Mouse (Mus musculus) c-Kit-negative CD71-positive TER-119-positive erythroid progenitor cells, embryonic 14.5 days (primary cell): ENCODE measurements around the gene Kel.

Experiments used
- DNase-seq: peaks from one replicate; pipeline ENCODE4 v3.0.0-alpha.2; 2013; ENCODE audit warnings: low read depth, low spot score

Gene Kel

DNA sequence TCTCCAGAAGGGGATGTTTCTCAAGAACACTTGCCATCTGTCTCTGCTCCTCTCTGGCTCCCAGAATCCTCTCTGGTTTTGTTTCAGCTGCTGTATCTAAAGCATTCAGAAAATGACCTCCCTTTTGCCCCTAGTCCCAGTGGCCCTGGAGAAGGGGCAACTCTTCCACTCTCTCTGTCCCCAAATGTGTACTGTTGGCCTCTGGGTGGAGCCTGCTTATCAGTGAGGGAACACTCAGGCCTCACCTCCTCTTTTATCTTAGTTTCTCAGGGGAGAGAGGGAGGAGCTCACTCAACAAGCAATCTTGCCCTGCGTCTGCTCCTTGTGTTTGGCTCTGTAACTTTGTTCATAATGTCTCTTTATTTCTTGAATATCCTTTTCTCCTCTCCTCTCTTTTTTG, at the start of gene Kel:
Kel (minus strand) TSS at position 217 of the 400 bp plus-strand sequence.
- DNase-seq: peak; percentile 90

DNA sequence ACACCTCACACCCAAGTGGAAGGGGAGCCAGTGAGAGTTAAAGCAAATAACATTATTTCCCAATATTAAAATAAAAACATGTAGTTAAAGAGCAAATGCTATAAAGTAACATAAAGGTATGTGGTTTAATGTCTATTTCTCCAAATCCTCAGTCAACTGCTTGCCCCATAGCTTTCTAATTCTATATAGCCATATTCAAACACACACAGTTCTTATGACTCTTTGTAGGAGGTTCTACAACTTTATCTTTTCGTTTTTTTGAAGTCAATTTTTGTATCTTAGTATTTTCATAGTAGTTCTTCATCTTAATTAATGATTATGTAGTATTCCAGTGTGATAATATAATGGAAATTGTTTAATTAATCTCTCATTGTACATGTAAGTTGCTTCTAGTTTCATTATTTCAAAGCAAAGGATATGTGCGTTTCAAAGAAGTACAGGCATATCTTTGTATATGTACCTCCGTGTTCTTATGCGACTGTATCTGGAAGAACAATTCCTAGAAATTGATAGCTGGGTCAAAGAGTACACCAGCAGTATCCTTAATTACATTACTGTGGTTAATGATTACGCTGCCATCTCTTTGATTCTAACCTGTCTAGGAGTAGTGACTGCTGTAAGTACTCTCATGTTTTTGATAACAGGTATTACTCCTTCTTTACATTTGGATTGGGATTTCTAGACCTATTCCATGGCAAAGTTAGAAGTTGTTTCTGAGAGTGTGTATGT, 40.7 kb upstream of the Kel start:
- no peak for DNase-seq

DNA sequence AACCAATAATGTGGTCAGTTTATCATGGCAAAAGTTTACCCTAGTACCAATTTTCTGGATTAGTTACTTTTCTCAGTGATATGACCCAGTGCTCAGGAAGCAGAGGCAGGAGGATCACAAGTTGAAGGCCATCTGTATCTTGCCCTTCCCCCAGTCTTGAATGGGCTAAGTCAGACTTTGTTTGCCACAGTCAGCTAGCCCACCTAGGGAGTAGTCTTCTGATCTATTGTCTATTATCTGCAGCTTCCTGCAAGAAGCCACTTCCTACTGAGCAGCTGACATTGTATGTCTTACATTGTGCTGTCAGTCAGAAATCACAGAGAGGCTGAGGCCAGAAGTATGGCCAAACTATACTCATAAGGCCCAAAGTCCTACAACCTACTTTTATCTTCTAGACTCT, 37.0 kb upstream of the Kel start:
- no peak for DNase-seq

DNA sequence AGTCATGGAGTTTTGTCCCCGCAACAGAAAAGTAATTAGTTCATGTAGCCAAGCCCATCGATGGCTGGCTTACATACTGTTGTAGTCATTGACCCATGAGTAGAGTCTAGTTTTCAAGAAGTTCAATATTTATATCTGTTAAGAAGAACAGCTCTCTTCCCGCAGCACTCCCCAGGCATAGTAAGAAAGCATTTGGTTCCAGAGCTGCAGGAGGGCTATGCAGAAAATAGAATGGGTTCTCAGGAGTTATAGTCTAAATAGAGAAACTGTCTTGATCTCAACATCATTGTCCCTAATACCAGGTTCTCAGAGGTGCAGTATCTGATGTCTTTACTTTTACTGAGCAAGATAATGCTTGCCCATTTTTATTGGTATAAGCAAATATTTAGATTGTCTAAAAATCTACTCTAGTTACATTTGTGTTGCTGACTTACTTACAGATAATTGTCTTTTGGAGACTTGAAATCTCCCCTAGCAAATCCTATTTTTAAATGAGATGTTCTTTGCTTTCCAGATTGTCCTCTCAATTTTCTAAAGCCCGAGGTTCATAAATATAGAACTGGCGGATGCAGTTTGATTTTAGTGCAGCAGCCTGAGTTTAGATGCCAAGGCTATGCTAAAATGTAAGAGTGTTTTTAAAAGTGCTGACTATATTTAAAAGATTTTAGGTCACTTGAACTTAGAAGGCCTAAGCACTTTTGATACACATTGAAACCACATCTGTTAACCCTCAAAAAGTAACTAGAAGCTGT, 30.8 kb upstream of the Kel start:
- DNase-seq: no peak

DNA sequence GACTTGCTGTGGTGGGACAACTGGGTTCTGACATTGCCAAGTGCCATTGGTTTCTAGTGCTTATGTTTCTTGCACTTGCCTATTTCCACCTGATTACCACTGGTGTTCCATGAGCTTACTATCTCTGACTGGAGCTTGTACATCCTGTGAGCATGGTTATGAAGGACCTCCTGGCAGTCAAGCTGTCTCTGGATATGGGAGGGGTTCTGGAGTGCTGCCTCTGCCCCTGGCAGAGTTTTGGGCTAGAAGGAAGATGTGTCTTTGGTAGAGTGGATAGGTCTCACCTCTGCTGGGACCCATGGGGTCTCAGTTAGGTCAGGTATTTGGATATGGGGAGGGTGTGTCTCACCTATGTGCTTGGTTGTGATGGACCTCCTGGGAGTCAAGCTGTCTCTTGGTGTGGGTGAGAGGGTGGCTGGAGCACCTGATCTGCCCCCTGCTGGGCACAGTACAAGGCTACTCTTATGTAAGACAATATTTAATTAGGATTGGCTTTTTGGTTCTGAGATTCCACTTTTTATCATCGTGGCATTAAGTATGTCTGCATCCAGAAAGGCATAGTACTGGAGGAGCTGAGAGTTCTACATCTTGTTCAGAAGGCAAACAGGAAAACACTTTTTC, 24.0 kb upstream of the Kel start:
- peak; percentile 47 for DNase-seq

DNA sequence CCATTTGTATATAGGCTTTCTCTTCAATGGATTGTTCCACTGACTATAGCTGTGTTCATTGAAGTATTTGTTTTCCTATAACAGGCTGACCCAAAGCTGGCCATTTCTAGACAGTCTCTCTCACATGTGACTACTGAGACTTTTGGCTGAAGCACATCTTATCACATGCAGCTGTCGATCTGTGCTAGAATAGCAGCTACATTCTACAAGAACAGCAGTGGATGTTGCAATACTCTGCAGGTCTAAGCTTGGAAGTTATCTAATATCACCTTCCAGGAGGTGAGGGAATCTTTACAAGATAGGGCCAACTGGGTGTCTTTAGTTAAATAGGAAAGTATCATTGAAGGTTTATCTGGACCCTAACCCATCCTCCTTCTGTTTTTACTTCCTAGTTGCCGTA, 17.3 kb upstream of the Kel start:
- no peak for DNase-seq

DNA sequence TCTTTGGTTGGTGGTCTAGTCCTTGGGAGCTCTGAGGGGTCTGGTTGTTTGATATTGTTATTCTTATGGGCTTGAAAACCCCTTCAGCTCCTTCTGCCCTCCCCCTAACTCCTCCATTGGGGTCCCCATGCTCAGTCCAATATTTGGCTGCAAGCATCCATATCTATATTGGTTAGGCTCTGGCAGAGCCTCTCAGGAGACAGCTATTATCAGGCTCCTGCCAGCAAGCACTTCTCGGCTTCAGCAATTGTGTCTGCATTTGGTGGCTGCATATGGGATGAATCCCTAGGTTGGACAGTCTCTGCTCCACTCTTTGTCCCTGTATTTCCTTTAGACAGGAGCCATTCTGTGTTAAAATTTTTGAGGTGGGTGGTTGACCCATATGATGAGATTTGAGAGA, 6.1 kb upstream of the Kel start:
- no peak for DNase-seq

DNA sequence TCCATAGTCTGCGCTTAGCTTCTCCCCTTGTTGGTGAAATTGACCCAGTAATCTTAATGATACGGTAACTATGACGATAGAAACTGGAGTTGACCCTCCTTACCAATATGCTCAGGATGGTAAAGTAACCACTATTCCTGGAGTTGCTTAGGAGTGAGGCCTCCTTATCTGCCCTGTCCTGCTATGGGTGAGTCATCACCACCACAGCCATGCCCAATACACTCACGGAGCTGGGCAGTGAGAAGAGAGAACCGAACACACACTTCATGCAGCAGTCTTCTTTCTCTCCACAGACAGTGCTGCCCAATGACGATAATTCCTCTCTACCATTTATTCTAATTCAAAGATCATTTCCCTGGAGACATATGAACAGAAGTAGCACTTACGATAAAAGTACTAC, 2.1 kb upstream of the Kel start:
- peak; percentile 81 for DNase-seq

DNA sequence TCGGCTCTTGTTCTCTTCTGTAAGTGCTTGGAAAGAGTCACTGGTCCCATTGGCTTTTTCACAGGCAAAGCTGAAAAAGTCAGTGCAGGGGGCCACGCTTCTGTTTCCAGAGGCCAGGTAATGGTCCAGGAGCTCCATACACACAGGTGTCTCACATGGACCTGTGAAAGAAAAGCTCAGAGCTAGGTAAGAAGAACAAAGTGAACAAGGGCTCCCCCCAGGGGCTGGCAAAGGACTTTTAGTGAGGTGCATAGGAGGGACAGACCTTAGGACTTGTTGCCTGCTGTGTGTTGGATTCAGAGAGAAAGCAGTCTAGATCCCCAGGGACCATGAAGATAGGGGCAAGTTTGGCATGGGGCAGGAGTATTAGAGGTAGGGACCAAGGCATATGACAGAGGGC, 1.2 kb downstream of the Kel start:
- peak; percentile 71 for DNase-seq

DNA sequence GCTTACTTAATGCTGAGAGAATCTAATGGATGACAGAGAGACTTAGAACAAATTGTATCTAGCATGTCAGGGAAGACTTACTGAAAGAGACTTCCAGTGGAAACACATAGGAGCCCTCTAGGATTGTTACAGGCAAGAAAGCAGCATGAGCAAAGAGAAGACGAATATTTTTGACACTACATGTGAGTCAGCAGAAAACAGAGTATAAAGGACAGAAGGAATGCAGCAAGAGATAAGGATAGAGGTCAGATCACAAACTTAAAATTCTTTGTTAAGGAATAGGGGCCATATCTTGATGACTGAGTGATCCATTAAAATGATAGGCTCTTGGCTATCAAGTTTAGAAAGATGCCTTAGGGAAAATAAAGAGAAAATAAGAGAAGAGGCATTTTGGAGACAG, 2.9 kb downstream of the Kel start:
- DNase-seq: no peak

DNA sequence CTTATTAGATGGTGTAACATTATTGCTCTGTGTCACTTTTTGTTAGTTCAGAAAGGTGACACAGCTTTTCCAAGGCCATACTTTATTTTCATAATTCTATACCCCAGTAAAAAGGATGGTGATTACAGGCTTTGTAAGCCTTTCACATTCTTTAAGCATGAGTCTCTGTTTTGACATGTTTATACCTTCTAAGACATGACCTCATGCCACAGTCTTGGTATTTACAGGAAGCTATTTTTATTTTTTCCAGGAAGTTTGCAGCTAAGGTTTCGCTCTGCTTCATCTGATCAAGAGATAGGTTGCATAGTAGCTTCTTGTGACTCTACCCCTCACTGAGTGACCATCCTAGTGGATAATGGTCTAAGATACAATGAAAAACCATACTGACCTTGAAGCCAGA, 9.7 kb downstream of the Kel start:
- DNase-seq: no peak

DNA sequence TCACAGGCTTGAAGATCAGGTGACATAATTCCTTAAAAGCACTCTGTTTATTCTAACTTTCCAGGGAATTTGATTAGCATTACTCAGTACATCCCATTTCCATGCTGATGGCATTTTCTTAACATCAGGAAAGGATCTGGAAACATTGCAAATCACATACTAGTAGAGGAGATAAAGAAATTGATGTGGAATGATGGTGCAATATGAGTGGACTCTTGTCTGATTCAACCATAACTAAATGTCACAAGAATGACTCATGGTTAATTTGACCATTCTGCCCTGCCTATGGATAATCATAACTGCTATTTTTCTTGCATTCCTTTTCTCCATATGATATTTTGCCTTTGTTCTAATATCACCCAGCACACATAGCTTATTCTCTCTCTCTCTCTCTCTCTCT, 11.9 kb downstream of the Kel start:
- no peak for DNase-seq

DNA sequence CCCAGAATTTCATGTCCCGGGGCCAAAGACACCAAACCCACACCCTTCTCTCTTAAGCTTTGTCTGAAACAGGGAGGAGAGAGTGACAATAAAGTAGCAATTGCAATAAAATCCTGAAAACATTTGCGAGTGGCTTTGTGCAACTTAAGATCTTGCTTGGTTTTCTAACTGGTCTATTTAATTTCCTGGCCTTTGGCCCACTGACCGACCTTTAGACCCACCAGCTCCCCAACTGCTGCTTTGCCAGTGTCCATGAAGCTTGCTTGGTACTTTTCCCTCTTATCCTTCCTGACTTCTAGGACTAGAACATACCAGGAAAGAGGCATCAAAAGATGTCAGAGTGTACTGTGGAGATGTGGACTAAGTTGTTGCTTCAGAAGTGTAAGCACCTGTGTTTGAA, 18.5 kb downstream of the Kel start:
- DNase-seq: no peak

DNA sequence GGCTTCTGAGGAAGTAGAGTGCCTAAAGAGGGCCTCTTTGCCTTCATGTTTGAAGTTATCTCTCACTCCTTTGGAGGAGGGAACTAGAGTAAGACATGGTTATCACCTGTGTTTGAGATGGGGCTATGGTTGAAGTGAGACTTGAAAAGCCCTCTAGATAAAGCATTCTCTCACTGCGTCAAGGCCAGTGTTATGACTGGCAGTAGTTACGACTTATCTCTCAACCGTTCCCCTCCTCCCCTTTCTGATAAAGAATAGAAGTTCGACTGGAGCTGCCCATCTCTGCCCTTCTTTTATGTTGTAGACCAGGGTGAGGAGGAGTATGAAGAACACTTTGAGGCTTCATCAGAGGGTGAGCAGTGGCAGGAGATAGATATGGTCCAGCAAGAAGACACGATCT, 19.2 kb downstream of the Kel start:
- DNase-seq: no peak

DNA sequence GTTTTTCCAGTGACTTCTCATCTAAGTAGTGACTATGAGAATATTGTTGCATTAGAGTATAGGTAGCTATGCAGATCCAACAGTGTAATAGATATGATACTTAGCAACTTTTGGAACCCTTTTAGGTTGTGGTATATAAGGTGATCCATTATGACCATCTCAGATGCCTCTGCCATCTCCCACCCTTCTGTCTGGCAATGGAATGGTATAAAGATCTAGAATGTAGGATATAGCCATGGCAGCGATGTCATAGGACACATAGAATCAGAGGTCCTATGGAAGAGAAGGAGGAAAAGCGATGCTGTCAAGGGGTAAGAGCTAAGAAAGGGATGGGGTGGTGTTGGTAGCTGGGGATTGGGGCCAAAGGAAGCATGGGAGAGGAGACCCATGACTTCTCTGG, 20.0 kb downstream of the Kel start, which contains the start of gene Llcfc1:
Llcfc1 (plus strand) TSS at position 301 of the 400 bp plus-strand sequence.
- DNase-seq: no peak

DNA sequence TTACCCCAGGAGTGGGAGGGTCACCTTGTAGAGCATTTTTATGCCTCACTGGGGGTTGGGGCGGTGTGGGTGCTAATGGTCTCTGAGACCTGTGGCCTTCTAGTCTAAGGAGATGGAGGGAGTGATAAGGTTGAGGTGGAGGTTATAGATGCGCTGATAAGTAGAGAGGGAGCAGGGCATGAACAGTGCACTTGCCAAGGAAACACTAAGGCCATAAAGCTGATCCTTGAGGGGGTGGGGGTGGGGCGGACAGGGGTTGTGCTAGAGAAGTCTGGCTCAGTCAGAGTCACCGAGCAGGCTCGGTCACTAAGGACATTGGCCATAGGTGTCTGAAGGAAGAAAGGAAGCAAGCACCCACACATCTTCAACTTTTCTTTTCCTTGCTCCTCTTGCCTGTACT, 22.5 kb downstream of the Kel start:
- no peak for DNase-seq

DNA sequence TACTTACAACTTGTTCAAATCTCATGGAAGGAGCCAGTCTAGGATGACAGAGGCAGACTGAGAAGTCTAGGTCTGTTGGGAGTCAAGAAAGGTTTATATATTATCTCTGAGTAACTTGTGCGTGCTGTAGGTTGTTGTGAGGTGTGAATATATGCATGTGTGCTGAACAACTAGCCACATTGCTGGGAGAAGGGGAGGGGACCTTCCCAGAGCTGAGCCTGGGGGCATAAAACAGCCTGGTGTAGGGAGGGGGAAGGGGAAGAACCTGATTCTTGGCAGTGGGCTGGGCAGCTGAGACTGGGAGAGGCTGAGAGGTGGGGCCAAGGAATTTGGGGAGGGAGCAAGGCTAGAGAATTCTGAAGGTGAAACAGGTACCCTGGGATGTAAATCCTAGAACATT, 23.5 kb downstream of the Kel start, which contains the start of gene Trpv5:
Trpv5 (minus strand) TSS at position 101 of the 400 bp plus-strand sequence.
- no peak for DNase-seq

DNA sequence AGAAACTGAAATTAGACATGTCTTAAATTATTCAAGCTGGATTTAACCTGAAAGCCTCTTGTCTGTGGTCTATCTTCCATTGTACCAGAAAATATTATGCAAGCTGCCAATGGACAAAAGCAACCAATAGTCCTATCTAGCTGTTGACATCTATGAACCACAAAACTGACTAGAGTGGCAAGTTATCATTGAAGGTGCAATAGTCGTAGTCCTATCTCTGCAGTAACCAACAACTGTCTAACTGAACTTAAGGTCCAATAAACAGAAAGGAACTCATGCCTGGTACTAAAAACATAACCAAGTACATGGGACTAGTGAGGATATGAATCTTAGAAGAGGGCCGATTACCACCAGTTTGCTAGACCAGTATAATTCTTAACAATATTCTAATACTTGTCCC, 27.6 kb downstream of the Kel start:
- no peak for DNase-seq

DNA sequence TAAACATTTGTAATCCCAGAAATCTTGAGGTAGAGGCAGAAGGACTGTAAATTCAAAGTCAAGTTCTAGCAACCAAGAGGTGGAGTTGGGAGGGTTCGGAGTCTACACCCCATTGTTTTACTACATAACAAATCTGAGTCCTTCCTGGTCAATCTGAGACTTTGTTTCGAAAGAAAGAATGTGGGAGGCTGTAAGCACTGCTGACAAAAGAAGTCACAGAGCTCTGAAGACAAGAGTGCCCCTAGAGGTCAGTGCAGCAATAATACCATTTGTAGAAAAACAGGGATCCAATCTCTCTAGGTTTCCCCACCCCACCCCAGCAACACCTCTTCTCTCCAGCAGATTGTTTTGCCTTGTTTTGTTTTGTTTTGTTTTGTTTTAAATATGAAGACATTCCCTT, 41.8 kb downstream of the Kel start:
- DNase-seq: no peak

DNA sequence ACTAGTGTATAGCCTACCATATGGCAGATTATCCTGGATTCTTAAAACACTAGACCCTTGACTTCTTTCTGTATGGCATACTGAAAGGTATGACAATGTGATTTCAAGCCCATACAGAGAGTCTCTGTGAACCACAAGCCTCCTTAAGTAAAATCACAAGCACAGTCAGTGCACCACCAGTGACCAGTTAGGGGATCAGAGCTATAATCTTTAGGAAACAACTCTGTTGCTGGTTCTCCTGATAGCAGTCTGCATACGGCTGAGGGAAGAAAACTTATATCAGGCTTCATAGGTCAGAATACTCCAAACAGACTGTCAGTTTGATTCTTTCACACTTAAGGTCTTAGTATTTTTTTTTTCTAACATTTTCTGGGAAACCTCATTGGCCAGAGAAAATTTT, 45.7 kb downstream of the Kel start:
- no peak for DNase-seq

DNA sequence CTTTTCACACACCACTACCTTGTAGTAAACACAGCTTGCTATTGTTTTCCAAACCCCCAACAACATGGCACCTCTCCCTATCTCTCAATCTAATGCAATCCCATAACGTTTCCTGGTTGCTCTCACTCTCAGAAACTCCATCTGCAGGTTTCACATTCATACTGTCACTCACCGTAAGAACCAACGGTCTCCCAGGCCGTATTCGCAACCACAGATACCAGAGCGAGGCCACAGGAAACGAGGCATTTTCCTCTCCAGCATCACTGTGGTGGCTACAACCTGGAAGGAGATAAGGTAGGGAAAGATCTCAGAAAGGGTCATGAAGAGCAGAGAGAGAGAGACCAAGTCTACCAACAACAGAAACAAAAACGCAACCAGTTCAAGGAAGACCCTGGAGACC, 49.5 kb downstream of the Kel start:
- no peak for DNase-seq

DNA sequence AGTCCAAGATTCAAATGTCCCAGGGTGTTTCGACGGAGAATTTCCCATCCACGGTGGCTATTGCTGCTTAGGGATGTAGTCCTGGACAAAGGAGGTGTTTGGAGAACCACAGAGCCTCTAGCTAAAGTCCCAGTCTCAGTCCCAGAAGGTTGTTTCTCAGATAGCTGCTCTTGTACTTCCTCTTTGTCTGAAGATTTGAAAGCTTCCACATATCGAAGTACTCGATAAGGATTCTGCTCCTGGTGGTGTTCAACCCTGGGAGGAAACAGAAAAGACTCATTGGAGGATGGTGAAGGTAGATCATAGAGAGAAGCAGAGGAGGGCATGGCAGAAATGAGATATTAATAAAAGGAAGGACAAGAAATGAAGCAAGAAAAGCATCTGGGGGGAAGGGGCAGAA, 51.0 kb downstream of the Kel start:
- DNase-seq: no peak

DNA sequence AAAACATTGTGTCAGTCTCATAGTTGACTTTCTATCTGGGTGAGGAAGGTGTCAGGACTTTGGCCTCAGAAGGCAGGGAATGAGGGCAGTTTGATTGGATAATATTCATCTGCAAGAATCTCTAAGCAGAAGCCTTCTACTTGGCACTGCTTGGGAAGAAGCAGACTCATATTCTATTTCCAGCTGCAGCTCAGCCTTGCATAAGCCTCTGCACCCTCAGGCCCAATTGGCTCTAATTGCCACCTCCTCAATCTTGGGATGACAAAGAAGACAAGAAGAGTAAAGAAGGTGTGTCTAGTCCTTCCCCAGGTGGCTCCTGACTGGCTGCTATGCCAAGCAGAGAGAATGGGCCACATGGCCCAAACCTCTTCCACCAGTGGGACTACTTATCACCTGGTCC, 57.5 kb downstream of the Kel start:
- no peak for DNase-seq
